Mouse (Mus musculus) C2C12 (cell line): Measurements from ENCODE around the gene Shank3. TPM values are rescaled to one million over a fixed set of nuclear protein-coding genes. Genes with fewer than 3 reads are reported as not detected.

Experiments used
- H3K27me3 ChIP-seq: one replicate; pipeline ENCODE4 v1.6.1; 2011; ENCODE audit not compliant: control insufficient read depth, insufficient read depth, insufficient read length
- H3K36me3 ChIP-seq: one replicate; pipeline ENCODE4 v1.6.1; 2011; ENCODE audit not compliant: control insufficient read depth, insufficient read depth
- H3K4me3 ChIP-seq: one replicate; pipeline ENCODE4 v1.5.1; 2011; ENCODE audit warnings: mild to moderate bottlenecking, control low read depth; ENCODE audit not compliant: poor library complexity, insufficient read depth, severe bottlenecking
- H3K79me2 ChIP-seq: one replicate; pipeline ENCODE4 v1.6.1; 2011; ENCODE audit not compliant: control insufficient read depth, insufficient read depth
- H3K79me3 ChIP-seq: one replicate; pipeline ENCODE4 v1.6.1; 2011; ENCODE audit warnings: low read depth, control low read depth
- H3ac ChIP-seq: one replicate; pipeline ENCODE3; 2011; ENCODE audit warnings: low read depth; ENCODE audit not compliant: control insufficient read depth, insufficient read length
- CEBPB ChIP-seq: IDR thresholded peaks from one replicate; pipeline ENCODE4 v1.6.1; 2011; ENCODE audit warnings: low read depth, mild to moderate bottlenecking, control low read depth, moderate library complexity
- CTCF ChIP-seq: IDR thresholded peaks from one replicate; pipeline ENCODE4 v1.5.1; 2011; ENCODE audit not compliant: control insufficient read depth, insufficient read depth, insufficient read length
- FOSL1 ChIP-seq: IDR thresholded peaks from one replicate; pipeline ENCODE4 v1.8.0; 2011; ENCODE audit warnings: mild to moderate bottlenecking, low read length; ENCODE audit not compliant: poor library complexity, insufficient read depth, severe bottlenecking
- MAX ChIP-seq: IDR thresholded peaks from one replicate; pipeline ENCODE4 v1.6.1; 2011; ENCODE audit warnings: mild to moderate bottlenecking, control low read depth
- MYOD1 ChIP-seq: IDR thresholded peaks from one replicate; pipeline ENCODE4 v1.6.1; 2011; ENCODE audit warnings: low read depth; ENCODE audit not compliant: control insufficient read depth, insufficient read length
- MYOG ChIP-seq: IDR thresholded peaks from one replicate; pipeline ENCODE4 v1.6.1; 2011; ENCODE audit not compliant: control insufficient read depth, insufficient read length; ENCODE audit errors: extremely low read depth
- USF1 ChIP-seq: IDR thresholded peaks from one replicate; pipeline ENCODE4 v1.6.1; 2011; ENCODE audit warnings: low read depth, mild to moderate bottlenecking, control low read depth, moderate library complexity
- polyA plus RNA-seq: library from polyadenylated mRNA; unstranded; fragments of >200 nt; fragmentation: generic; extraction: Trizol; gene quantifications from one replicate; pipeline ENCODE4 v1.2.1, GENCODE M21; 2012; ENCODE audit warnings: missing spikeins

The Shank3 gene
- polyA plus RNA-seq, 1 experiment = 4.0 TPM

GRCm38 (mm10) chr15:89523283-89523832 is 23.9 kb downstream of the Shank3 start:
- Histone ChIP-seq H3ac (no peak overlapping the region), H3K27me3 (peaks cover 41% of the 10 kb centered on the region), H3K4me3 (no peak overlapping the region), H3K79me3 (no peaks in the 10 kb centered on the region), H3K36me3 (no peaks in the 10 kb centered on the region), H3K79me2 (no peaks in the 10 kb centered on the region)
- TF ChIP-seq USF1 (no peak), MYOD1 (no peak), MYOG (no peak), FOSL1 (no peak), MAX (no peak), CEBPB (no peak), CTCF (no peak)

GRCm38 (mm10) chr15:89524001-89524571 is 24.7 kb downstream of the Shank3 start:
- Histone ChIP-seq H3K79me3 (no peaks in the 10 kb centered on the region), H3K79me2 (no peaks in the 10 kb centered on the region), H3ac (no peak overlapping the region), H3K36me3 (no peaks in the 10 kb centered on the region), H3K4me3 (no peak overlapping the region), H3K27me3 (peaks cover 41% of the 10 kb centered on the region)
- TF ChIP-seq MYOD1 (no peak), MYOG (no peak), FOSL1 (no peak), CEBPB (no peak), CTCF (no peak)

- no peak overlapping the region for H3ac ChIP-seq
- H3K4me3 ChIP-seq = no peak overlapping the region
- peaks cover 41% of the 10 kb centered on the region for H3K27me3 ChIP-seq
- no peaks in the 10 kb centered on the region for H3K79me3 ChIP-seq
- no peaks in the 10 kb centered on the region for H3K79me2 ChIP-seq
- TF ChIP-seq USF1 (no peak), MYOD1 (no peak), CTCF (no peak), MAX (no peak), MYOG (no peak), CEBPB (no peak), FOSL1 (no peak)
- no peaks in the 10 kb centered on the region for H3K36me3 ChIP-seq
These were observed 25.4 kb downstream of the Shank3 start for GRCm38 (mm10) chr15:89524611-89525415.

GRCm38 (mm10) chr15:89525464-89525863 is 26.0 kb downstream of the Shank3 start:
- TF ChIP-seq CTCF (no peak), MYOG (no peak), CEBPB (no peak), USF1 (no peak)
- Histone ChIP-seq H3K79me3 (no peaks in the 10 kb centered on the region), H3K79me2 (no peaks in the 10 kb centered on the region), H3K27me3 (peaks cover 41% of the 10 kb centered on the region), H3ac (no peak overlapping the region), H3K36me3 (no peaks in the 10 kb centered on the region), H3K4me3 (no peak overlapping the region)

GRCm38 (mm10) chr15:89525896-89526295 is 26.5 kb downstream of the Shank3 start:
- TF ChIP-seq USF1 (no peak), FOSL1 (no peak), MYOD1 (no peak), MAX (no peak), CTCF (no peak), MYOG (no peak), CEBPB (no peak)

GRCm38 (mm10) chr15:89526776-89527325 is 27.4 kb downstream of the Shank3 start:
- H3K4me3 ChIP-seq = no peak overlapping the region
- H3K79me3 ChIP-seq = no peaks in the 10 kb centered on the region
- H3K27me3 ChIP-seq = peaks cover 44% of the 10 kb centered on the region
- no peaks in the 10 kb centered on the region for H3K36me3 ChIP-seq
- H3ac ChIP-seq = no peak overlapping the region
- TF ChIP-seq CTCF = no peak
- no peak for TF ChIP-seq MAX
- TF ChIP-seq CEBPB = no peak
- TF ChIP-seq MYOD1 = no peak
- no peak for TF ChIP-seq FOSL1
- no peaks in the 10 kb centered on the region for H3K79me2 ChIP-seq

More at GRCm38 (mm10) chr15:89525896-89526295, 26.5 kb downstream of the Shank3 start:
- Histone ChIP-seq H3K36me3 (no peaks in the 10 kb centered on the region), H3ac (no peak overlapping the region), H3K4me3 (no peak overlapping the region), H3K27me3 (peaks cover 44% of the 10 kb centered on the region), H3K79me2 (no peaks in the 10 kb centered on the region), H3K79me3 (no peaks in the 10 kb centered on the region)
